In the genomic region with DNA sequence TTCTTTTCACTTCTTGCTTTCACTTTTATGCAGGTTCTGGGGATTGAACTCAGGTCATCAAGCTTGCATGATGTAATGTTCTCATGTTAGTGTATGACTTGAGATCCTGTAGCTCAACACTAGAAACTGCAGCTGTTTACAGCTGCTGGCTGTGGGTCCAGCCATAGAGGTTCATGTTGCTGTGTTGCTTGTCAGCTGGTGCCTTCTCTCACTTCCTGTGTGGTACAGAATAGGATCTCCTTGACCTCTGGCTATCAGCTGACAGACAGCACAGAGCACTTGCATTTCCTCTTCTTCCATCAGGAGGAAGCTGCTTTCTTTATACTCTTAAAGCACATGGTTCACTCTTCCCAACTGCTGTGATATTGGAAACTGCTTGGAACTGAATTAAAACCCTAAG, we compare ENCODE assay signal across 13 mouse cellular contexts. TPM values are rescaled to one million over a fixed set of nuclear protein-coding genes. Genes with fewer than 3 reads are reported as not detected.
DNase-seq lines count a peak whose midpoint lies in the region; ATAC-seq and TF ChIP-seq lines count a peak whose summit lies in the region.
"Had no signal": no experiment of that assay in that cellular context is flagged by ENCODE, and none has a peak within 500 bp of the region (broad histone marks: within the 10 kb centered on the region; RNA-seq: fewer than 3 reads in every experiment).

No protein-coding gene starts in this region.

- peaks cover 88% of the 10 kb centered on the region for H3K36me3 ChIP-seq in heart, postnatal 0 days (replicated peaks; ENCODE audit: control insufficient read depth, insufficient read depth, low read length)
- H3K36me3 ChIP-seq in heart, embryonic 10.5 days: peaks cover 86% of the 10 kb centered on the region
- peaks cover 81% of the 10 kb centered on the region for H3K36me3 ChIP-seq in liver, embryonic 15.5 days (replicated peaks)
- H3K36me3 ChIP-seq in splenic B cell, adult 2 months (ENCODE audit: control insufficient read depth, insufficient read depth, low read length, poor library complexity, severe bottlenecking): peaks cover 10% of the 10 kb centered on the region
- peaks cover 75% of the 10 kb centered on the region for H3K36me3 ChIP-seq in neural tube, embryonic 15.5 days

- no peak overlapping the region for H3K27ac ChIP-seq in heart, postnatal 0 days (ENCODE audit: low read depth)
- no peak overlapping the region for H3K27ac ChIP-seq in heart, embryonic 10.5 days
- H3K27ac ChIP-seq in liver, embryonic 15.5 days (replicated peaks): no peak overlapping the region
- H3K27ac ChIP-seq in neural tube, embryonic 15.5 days (replicated peaks): no peak overlapping the region
- H3K27ac ChIP-seq: forebrain, embryonic 15.5 days; midbrain, embryonic 12.5 days had no signal

- H3K4me2 ChIP-seq in heart, postnatal 0 days (ENCODE audit: low read depth, low read length): no peak overlapping the region
- no peak overlapping the region for H3K4me2 ChIP-seq in liver, embryonic 15.5 days
- no peak overlapping the region for H3K4me2 ChIP-seq in neural tube, embryonic 15.5 days
- H3K4me2 ChIP-seq: forebrain, embryonic 15.5 days; midbrain, embryonic 12.5 days had no signal

- H3K4me3 ChIP-seq in heart, postnatal 0 days (ENCODE audit: low read depth, low read length): no peak overlapping the region
- H3K4me3 ChIP-seq in heart, embryonic 10.5 days: no peak overlapping the region
- no peak overlapping the region for H3K4me3 ChIP-seq in liver, embryonic 15.5 days (replicated peaks)
- H3K4me3 ChIP-seq in neural tube, embryonic 15.5 days (replicated peaks): no peak overlapping the region
- H3K4me3 ChIP-seq: forebrain, embryonic 15.5 days; midbrain, embryonic 12.5 days had no signal

- TF ChIP-seq EP300 in heart, postnatal 0 days (IDR thresholded peaks at IDR 0.05; ENCODE audit: low read depth): no peak

- no peak overlapping the region for H3K9ac ChIP-seq in heart, postnatal 0 days (replicated peaks; ENCODE audit: low read depth, low read length)
- no peak overlapping the region for H3K9ac ChIP-seq in liver, embryonic 15.5 days
- no peak overlapping the region for H3K9ac ChIP-seq in neural tube, embryonic 15.5 days (replicated peaks)
- H3K9ac ChIP-seq: forebrain, embryonic 15.5 days; midbrain, embryonic 12.5 days had no signal

- no peaks in the 10 kb centered on the region for H3K27me3 ChIP-seq in heart, postnatal 0 days (ENCODE audit: control insufficient read depth, insufficient read depth, low read length)
- no peaks in the 10 kb centered on the region for H3K27me3 ChIP-seq in heart, embryonic 10.5 days (ENCODE audit: insufficient read depth, poor library complexity, severe bottlenecking)
- H3K27me3 ChIP-seq in liver, embryonic 15.5 days: no peaks in the 10 kb centered on the region
- H3K27me3 ChIP-seq in splenic B cell, adult 2 months (ENCODE audit: control insufficient read depth, insufficient read depth, low read length, poor library complexity, severe bottlenecking): no peaks in the 10 kb centered on the region
- H3K27me3 ChIP-seq in neural tube, embryonic 15.5 days (replicated peaks): no peaks in the 10 kb centered on the region
- H3K27me3 ChIP-seq: forebrain, embryonic 15.5 days; midbrain, embryonic 12.5 days had no signal

- ATAC-seq in heart, postnatal 0 days (ENCODE audit: insufficient read depth, low read depth): 0 out of 2 replicates have a peak, but pooled peaks have one; percentile 39
- ATAC-seq in liver, embryonic 15.5 days (ENCODE audit: insufficient read depth): peak; percentile 40; the same call in 1 of the 2 replicates
- ATAC-seq in neural tube, embryonic 15.5 days (ENCODE audit: low FRiP score): no peak
- ATAC-seq: CD4-positive, CD25-positive, alpha-beta regulatory T cell, adult 4 months; forebrain, embryonic 15.5 days had no signal

- DNase-seq in heart, postnatal 0 days (ENCODE audit: low spot score): peak; percentile 32
- no peak for DNase-seq in heart, embryonic 10.5 days (ENCODE audit: low spot score)
- peak; percentile 47 to 56 for DNase-seq in spleen, postnatal 36 days (ENCODE audit: low spot score in 2 of 2)
- DNase-seq in spleen, postnatal 10 days (ENCODE audit: low spot score in 2 of 2): no peak
- DNase-seq in splenic B cell, adult 2 months (ENCODE audit: low read depth, low spot score): peak; percentile 72
- DNase-seq in thymus, adult 18-20 months: no peak
- DNase-seq: left cerebral cortex, postnatal 4 days had no signal

- no peaks in the 10 kb centered on the region for H3K9me3 ChIP-seq in heart, postnatal 0 days (replicated peaks; ENCODE audit: control insufficient read depth, low read length)
- no peaks in the 10 kb centered on the region for H3K9me3 ChIP-seq in heart, embryonic 10.5 days
- H3K9me3 ChIP-seq in liver, embryonic 15.5 days (replicated peaks): no peaks in the 10 kb centered on the region
- no peaks in the 10 kb centered on the region for H3K9me3 ChIP-seq in neural tube, embryonic 15.5 days (replicated peaks)
- H3K9me3 ChIP-seq: forebrain, embryonic 15.5 days; midbrain, embryonic 12.5 days had no signal

- TF ChIP-seq CTCF in heart, postnatal 0 days (IDR thresholded peaks at IDR 0.05; ENCODE audit: low read depth): no peak

- no peaks in the 10 kb centered on the region for H3K4me1 ChIP-seq in heart, postnatal 0 days (ENCODE audit: control insufficient read depth, insufficient read depth)
- no peaks in the 10 kb centered on the region for H3K4me1 ChIP-seq in heart, embryonic 10.5 days
- H3K4me1 ChIP-seq in liver, embryonic 15.5 days (replicated peaks): no peaks in the 10 kb centered on the region
- no peaks in the 10 kb centered on the region for H3K4me1 ChIP-seq in neural tube, embryonic 15.5 days
- H3K4me1 ChIP-seq: forebrain, embryonic 15.5 days; midbrain, embryonic 12.5 days had no signal

RNA-seq across cellular contexts. Expression of gene 4930535I16Rik, which starts 10.1 kb away (rescaled TPM):
- not detected in 2 replicates for total RNA-seq in heart, postnatal 0 days (2014; rRNA removed; ENCODE audit: low replicate concordance)
- polyA plus RNA-seq in heart, postnatal 0 days (2015; fragmentation: Nextera tagmentation; extraction: Ambion mirVana): 0.25 TPM in 1 of 2 replicates, not detected in the other
- not detected in 2 replicates for polyA plus RNA-seq in heart, embryonic 10.5 days (2016; fragmentation: Nextera tagmentation; extraction: Ambion mirVana)
- polyA plus RNA-seq in liver, embryonic 15.5 days (2015; fragmentation: Nextera tagmentation; extraction: Ambion mirVana): not detected in 2 replicates
- polyA plus RNA-seq in neural tube, embryonic 15.5 days (2015; fragmentation: Nextera tagmentation; extraction: Ambion mirVana): not detected in 2 replicates
- total RNA-seq: heart, adult 18-20 months; left cerebral cortex, postnatal 4 days had no signal
- polyA plus RNA-seq: CD4-positive, CD25-positive, alpha-beta regulatory T cell, adult 4 months; forebrain, embryonic 15.5 days; midbrain, embryonic 12.5 days had no signal

RNA-seq across cellular contexts. Expression of gene Rragc, which starts 10.7 kb away (rescaled TPM):
- total RNA-seq in heart, postnatal 0 days (2014; rRNA removed; ENCODE audit: low replicate concordance): 43.0 and 50.7 TPM in 2 replicates
- 30.2 and 34.2 TPM in 2 replicates for polyA plus RNA-seq in heart, postnatal 0 days (2015; fragmentation: Nextera tagmentation; extraction: Ambion mirVana)
- 37.6 and 40.9 TPM in 2 replicates for polyA plus RNA-seq in heart, embryonic 10.5 days (2016; fragmentation: Nextera tagmentation; extraction: Ambion mirVana)
- 20.0 and 22.3 TPM in 2 replicates for polyA plus RNA-seq in liver, embryonic 15.5 days (2015; fragmentation: Nextera tagmentation; extraction: Ambion mirVana)
- 44.4 and 45.4 TPM in 2 replicates for polyA plus RNA-seq in neural tube, embryonic 15.5 days (2015; fragmentation: Nextera tagmentation; extraction: Ambion mirVana)

RNA-seq across cellular contexts. Expression of gene Mycbp, which starts 23.3 kb away (rescaled TPM):
- 14.3 and 15.7 TPM in 2 replicates for total RNA-seq in heart, postnatal 0 days (2014; rRNA removed; ENCODE audit: low replicate concordance)
- polyA plus RNA-seq in heart, postnatal 0 days (2015; fragmentation: Nextera tagmentation; extraction: Ambion mirVana): 61.5 and 68.9 TPM in 2 replicates
- polyA plus RNA-seq in heart, embryonic 10.5 days (2016; fragmentation: Nextera tagmentation; extraction: Ambion mirVana): 66.7 and 74.4 TPM in 2 replicates
- 40.2 and 45.1 TPM in 2 replicates for polyA plus RNA-seq in liver, embryonic 15.5 days (2015; fragmentation: Nextera tagmentation; extraction: Ambion mirVana)
- polyA plus RNA-seq in neural tube, embryonic 15.5 days (2015; fragmentation: Nextera tagmentation; extraction: Ambion mirVana): 37.6 and 45.2 TPM in 2 replicates

Comparison
In these comparisons a context has a peak if more than half of its experiments do, and no peak if none do; other contexts are left out.
1. DNase-seq: peak in heart, postnatal 0 days (single experiment), spleen, postnatal 36 days (2 of 2) and splenic B cell, adult 2 months (single experiment); none in heart, embryonic 10.5 days (single experiment), spleen, postnatal 10 days (0 of 2) and thymus, adult 18-20 months (0 of 2).